Mouse (Mus musculus): Measurements from ENCODE around the gene Myof. TPM values are rescaled to one million over a fixed set of nuclear protein-coding genes. Genes with fewer than 3 reads are reported as not detected.

The Myof gene
- total and polyA plus RNA-seq, 3 experiments, result 0.30 to 4.1 (median 0.59) TPM

DNA sequence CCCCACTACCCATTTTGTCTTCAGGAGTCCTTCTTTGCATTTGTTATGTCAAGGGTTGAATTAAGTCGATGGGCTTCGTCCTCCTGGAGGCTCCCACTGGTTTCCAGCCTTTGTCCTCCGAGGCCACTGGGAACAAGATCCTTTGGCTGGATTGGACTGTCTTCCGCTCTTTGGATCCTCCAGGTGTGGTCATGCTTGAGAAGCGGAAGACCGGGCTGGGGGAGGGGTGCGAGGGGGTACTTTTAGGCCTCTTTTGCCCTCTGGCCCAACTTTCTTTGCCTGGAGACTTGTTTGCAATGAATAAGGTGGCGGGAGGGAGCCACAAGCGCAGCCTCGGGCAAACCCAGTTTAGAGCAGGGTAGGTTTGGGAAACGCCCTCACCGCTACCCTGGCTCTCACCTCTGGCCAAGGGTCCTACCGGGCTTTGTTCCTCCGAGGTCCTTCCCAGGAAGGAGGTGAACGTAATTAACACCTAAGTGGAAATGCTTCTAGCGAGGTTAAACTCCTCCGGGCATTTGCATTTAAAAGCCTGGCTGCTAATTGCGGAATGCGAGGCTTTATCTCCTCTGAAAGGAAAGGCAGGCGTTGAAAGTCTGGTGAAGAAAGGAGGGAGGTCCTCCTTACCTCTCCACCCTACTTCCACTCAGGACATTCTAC, 165.7 kb downstream of the Myof start:
- Histone ChIP-seq H3K27me3 (replicated peaks) (no peaks in the 10 kb centered on the region), H3K4me1 (ENCODE audit: control insufficient read depth in 1 of 2, insufficient read depth in 2 of 2) (peaks cover 0 to 3% of the 10 kb centered on the region in 2 experiments; a peak in 1 of 4 replicates), H3K27ac (ENCODE audit: insufficient read depth, low read depth) (no peak overlapping the region), H3K79me2 (replicated peaks; ENCODE audit: control insufficient read depth, extremely low read depth, insufficient read depth, poor library complexity, severe bottlenecking) (no peaks in the 10 kb centered on the region), H3K36me3 (replicated peaks in 1 of 2; ENCODE audit: control insufficient read depth in 1 of 2, insufficient read depth in 1 of 2, low read length in 1 of 2) (no peaks in the 10 kb centered on the region), H3K4me3 (replicated peaks in 1 of 3; ENCODE audit: low read depth in 2 of 3, low read length in 2 of 3, poor library complexity in 1 of 3) (no peak overlapping the region), H3K9ac (ENCODE audit: insufficient read depth, low read depth) (no peak overlapping the region), H3K9me3 (replicated peaks; ENCODE audit: low read length) (no peaks in the 10 kb centered on the region), H3K4me2 (ENCODE audit: insufficient read depth, low read depth, poor library complexity, severe bottlenecking) (no peak overlapping the region)
- DNase-seq (ENCODE audit: extremely low read depth), result no peak
- in situ Hi-C loops (cut with MboI; ENCODE audit: low pct_ligation_motif_present, low pct_unique_long_range_greater_than_20kb, low sequenced_read_pairs) (loop anchor here (25.0 kb wide), 1 partner anchor 290 kb away; no protein-coding TSS in a partner anchor), dilution Hi-C loops (cut with MboI; ENCODE audit: extremely low pct_ligation_motif_present, extremely low pct_unique_long_range_greater_than_20kb, low sequenced_read_pairs) (no loop called here)
- TF ChIP-seq JUN (IDR thresholded peaks at IDR 0.05; ENCODE audit: insufficient read depth, low read depth, low read length) (no peak), MAZ (IDR thresholded peaks at IDR 0.05; ENCODE audit: low read depth, low read length) (no peak), NELFE (IDR thresholded peaks at IDR 0.05; ENCODE audit: low read depth, low read length) (no peak), POLR2AphosphoS2 (IDR thresholded peaks at IDR 0.05; ENCODE audit: low read depth, low read length) (no peak), ELF1 (IDR thresholded peaks at IDR 0.05; ENCODE audit: low read depth, low read length) (no peak), E2F4 (IDR thresholded peaks at IDR 0.05; ENCODE audit: insufficient replicate concordance, low read depth, low read length) (no peak), MXI1 (IDR thresholded peaks at IDR 0.05; ENCODE audit: low read depth, low read length) (no peak), ZC3H11A (IDR thresholded peaks at IDR 0.05; ENCODE audit: low read depth, low read length) (no peak), ZMIZ1 (IDR thresholded peaks at IDR 0.05; ENCODE audit: low read depth, low read length) (no peak), NRF1 (IDR thresholded peaks at IDR 0.05; ENCODE audit: low read depth, low read length) (no peak)

DNA sequence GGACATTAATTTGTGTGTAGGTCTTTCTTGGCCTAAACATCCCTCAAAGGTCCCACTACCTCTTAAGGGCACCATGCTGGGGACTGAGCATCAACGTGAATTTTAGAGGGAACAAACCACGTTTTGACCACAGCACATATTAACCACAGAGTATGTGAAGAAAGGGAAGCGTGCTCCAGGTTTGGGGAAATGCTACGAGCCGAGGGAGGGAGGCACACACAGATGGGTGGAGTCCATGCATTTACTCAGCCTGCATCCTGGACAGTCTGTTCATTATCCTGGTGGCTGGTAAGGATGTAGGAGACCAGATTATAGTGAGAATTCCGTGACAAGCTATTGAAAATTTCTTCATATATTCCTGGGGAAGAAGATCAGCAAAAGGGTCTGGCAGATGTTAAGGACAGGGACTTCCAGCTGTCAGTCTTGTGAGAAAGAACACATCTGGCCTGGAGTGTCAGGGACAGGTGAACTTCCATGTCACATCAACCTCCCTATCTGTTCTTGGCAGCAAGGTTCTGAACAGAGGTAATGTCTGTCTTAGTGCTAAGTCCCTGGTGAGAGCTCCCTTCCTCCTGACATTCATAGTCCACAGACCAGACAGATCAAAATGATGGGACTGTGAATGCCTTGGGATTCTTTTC, 166.7 kb downstream of the Myof start:
- H3K4me2 ChIP-seq (ENCODE audit: insufficient read depth, low read depth, poor library complexity, severe bottlenecking), result no peak overlapping the region
- H3K36me3 ChIP-seq (replicated peaks in 1 of 2; ENCODE audit: control insufficient read depth in 1 of 2, insufficient read depth in 1 of 2, low read length in 1 of 2), result no peaks in the 10 kb centered on the region
- dilution Hi-C loops (cut with MboI; ENCODE audit: extremely low pct_ligation_motif_present, extremely low pct_unique_long_range_greater_than_20kb, low sequenced_read_pairs), result no loop called here
- no peaks in the 10 kb centered on the region for H3K79me2 ChIP-seq (replicated peaks; ENCODE audit: control insufficient read depth, extremely low read depth, insufficient read depth, poor library complexity, severe bottlenecking)
- no peak overlapping the region for H3K27ac ChIP-seq (ENCODE audit: insufficient read depth, low read depth)
- in situ Hi-C loops (cut with MboI; ENCODE audit: low pct_ligation_motif_present, low pct_unique_long_range_greater_than_20kb, low sequenced_read_pairs), result loop anchor here (25.0 kb wide), 1 partner anchor 289 kb away; no protein-coding TSS in a partner anchor
- no peak overlapping the region for H3K4me3 ChIP-seq (replicated peaks in 1 of 3; ENCODE audit: low read depth in 2 of 3, low read length in 2 of 3, poor library complexity in 1 of 3)
- no peak for DNase-seq (ENCODE audit: extremely low read depth)
- no peak for TF ChIP-seq MEF2A (IDR thresholded peaks at IDR 0.05; ENCODE audit: borderline replicate concordance, low read depth, low read length)
- no peak for TF ChIP-seq MXI1 (IDR thresholded peaks at IDR 0.05; ENCODE audit: low read depth, low read length)
- TF ChIP-seq ETS1 (conservative IDR thresholded peaks at IDR 0.05; ENCODE audit: low read depth, low read length), result no peak
- no peak for TF ChIP-seq USF1 (IDR thresholded peaks at IDR 0.05; ENCODE audit: low read depth, low read length)
- no peak for TF ChIP-seq RCOR1 (conservative IDR thresholded peaks at IDR 0.05; ENCODE audit: low read depth, low read length)
- no peak for TF ChIP-seq CTCF (conservative IDR thresholded peaks at IDR 0.05 in 1 of 2, IDR thresholded peaks at IDR 0.05 in 1 of 2; ENCODE audit: low read depth in 2 of 2, low read length in 2 of 2)
- no peak for TF ChIP-seq GABPA (IDR thresholded peaks at IDR 0.05; ENCODE audit: insufficient replicate concordance, low read depth, low read length)
- no peak for TF ChIP-seq CHD1 (IDR thresholded peaks at IDR 0.05; ENCODE audit: low read depth, low read length)
- no peak for TF ChIP-seq ZC3H11A (IDR thresholded peaks at IDR 0.05; ENCODE audit: low read depth, low read length)
- TF ChIP-seq CHD2 (IDR thresholded peaks at IDR 0.05; ENCODE audit: low read length), result no peak
- no peak for TF ChIP-seq NRF1 (IDR thresholded peaks at IDR 0.05; ENCODE audit: low read depth, low read length)
- no peak for TF ChIP-seq MAZ (IDR thresholded peaks at IDR 0.05; ENCODE audit: low read depth, low read length)
- no peak for TF ChIP-seq KAT2A (IDR thresholded peaks at IDR 0.05; ENCODE audit: insufficient replicate concordance, low read length)
- no peak for TF ChIP-seq ELF1 (IDR thresholded peaks at IDR 0.05; ENCODE audit: low read depth, low read length)
- no peak for TF ChIP-seq PAX5 (IDR thresholded peaks at IDR 0.05; ENCODE audit: low read length)
- TF ChIP-seq E2F4 (IDR thresholded peaks at IDR 0.05; ENCODE audit: insufficient replicate concordance, low read depth, low read length), result no peak
- TF ChIP-seq MAFK (IDR thresholded peaks at IDR 0.05; ENCODE audit: insufficient replicate concordance, low read length), result no peak
- peaks cover 0 to 3% of the 10 kb centered on the region in 2 experiments; a peak in 1 of 4 replicates for H3K4me1 ChIP-seq (ENCODE audit: control insufficient read depth in 1 of 2, insufficient read depth in 2 of 2)
- H3K27me3 ChIP-seq (replicated peaks), result no peaks in the 10 kb centered on the region
- no peak overlapping the region for H3K9ac ChIP-seq (ENCODE audit: insufficient read depth, low read depth)
- no peaks in the 10 kb centered on the region for H3K9me3 ChIP-seq (replicated peaks; ENCODE audit: low read length)

Data from CH12.LX (cell line).